Mouse (Mus musculus): Measurements from ENCODE around the gene Pld3.

Gene Pld3

DNA sequence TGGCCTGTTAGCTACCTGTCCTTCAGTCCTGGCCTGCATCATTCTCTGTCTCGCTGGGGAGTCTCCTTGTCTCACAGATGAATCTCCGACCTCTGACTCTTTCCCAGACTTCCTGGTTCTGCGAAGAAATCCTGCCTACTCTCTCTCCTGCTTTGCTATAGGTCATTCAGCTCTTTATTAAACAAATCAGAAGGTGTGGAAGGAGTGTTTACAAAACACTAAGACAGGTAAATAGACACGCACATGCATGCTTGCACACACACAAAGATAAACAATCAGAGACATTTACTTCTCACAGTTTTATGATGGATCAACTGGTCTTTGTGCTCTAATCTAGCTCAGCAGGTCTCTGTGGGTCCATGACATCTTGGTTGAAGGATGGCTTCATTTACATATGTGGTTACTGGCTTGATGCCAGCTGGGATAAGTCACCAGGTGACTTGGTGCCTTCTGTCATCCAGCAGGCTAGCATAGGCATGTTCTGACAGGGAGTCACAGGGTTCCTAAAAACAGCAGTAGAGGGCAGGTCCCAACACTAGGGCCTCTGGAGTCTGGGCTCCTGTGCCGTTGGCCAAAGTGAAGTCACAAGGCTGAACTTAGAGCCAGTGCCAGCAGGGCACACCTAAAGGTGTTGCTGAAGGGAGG is 16.7 kb upstream of the Pld3 start:
- DNase-seq (ENCODE audit: extremely low read depth, low read depth, low spot score), result peak; percentile 93

DNA sequence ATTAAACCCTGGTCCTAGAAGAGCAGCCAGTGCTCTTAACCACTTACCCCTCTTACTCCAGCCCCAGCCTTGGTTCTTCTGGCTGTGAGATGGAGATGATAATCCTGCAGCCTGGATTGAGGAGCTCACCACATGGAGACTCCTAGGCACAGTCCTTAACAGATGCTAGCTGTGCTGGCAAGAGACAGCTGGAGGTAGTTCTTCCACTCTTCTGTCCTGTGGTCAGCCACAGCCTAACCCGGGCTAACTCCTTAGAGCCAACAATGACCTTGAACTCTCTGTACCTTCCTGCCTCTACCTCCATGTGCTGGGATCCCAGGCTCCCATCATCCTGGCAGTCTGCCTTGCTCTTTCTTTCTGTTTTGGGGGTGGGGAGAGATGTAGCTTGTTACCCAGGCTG is 8.0 kb upstream of the Pld3 start:
- no peak for DNase-seq (ENCODE audit: extremely low read depth, low read depth, low spot score)

DNA sequence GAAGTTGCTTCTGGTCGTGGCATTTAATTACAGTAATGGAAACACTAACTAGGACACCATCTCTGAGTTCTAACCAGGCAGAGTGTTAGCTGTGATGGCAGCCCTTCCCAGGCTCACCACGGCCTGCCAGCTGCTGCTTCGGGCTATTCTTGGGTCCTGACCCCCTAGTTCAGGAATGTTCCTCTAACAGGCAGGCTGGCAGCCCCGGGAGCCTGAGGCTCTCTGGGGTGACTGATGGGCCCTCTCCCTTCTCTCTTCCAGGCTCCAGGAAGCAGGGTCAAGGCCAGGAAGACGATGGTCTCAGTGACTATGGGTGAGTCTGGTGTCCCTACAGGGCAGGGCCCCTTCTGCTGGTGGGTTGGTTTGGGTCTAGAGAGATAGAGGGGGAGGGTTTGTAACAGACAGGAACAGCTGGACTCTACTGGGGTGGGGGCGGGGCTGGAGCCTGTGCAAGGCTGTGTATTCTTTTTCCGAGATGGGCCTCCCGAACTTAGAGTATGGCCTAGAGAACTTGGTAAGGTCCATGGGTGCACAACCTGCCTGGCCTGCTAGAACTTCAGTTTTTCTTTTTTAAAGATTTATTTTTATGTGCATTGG is 7.4 kb upstream of the Pld3 start:
- DNase-seq (ENCODE audit: extremely low read depth, low read depth, low spot score), result no peak

DNA sequence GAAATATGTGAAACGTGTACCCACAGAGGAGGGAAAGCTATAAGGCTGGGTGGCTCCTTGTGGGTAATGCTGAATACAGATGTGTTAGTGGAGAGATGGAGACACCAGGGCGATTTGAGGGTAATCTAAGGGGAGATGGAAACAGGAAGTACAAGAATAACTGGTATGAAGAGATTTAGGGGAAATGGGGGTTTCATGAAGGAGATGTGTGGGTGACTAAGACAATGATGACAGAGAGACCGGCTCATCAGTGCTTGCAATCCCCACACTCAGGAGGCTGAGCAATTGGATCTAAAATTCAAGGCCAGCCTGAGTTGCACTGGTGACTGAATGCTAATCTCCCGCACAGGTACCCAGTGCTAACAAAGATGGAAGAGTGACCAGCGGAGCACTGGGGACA is 948 bp downstream of the Pld3 start:
- no peak for DNase-seq (ENCODE audit: extremely low read depth, low read depth, low spot score)

DNA sequence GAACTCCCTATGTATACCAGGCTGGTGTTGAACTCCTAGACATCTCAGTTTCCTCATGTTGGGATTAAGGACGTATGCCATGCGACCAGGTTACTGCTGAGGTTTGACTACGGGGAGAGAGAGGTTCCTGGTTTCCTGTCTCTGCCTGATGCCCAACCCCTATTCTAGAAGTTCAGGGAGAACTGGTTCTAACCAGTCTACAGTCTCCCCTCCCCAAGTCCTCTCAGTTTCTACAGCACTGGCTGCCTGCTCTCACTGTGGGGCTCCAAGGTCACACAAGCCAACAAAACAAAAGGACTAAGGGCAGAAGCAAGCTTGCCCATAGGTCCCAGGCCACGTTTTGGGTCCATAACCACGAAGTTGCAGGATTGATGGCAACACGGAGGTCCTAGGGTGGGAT is 3.4 kb downstream of the Pld3 start:
- DNase-seq (ENCODE audit: extremely low read depth, low read depth, low spot score), result no peak

DNA sequence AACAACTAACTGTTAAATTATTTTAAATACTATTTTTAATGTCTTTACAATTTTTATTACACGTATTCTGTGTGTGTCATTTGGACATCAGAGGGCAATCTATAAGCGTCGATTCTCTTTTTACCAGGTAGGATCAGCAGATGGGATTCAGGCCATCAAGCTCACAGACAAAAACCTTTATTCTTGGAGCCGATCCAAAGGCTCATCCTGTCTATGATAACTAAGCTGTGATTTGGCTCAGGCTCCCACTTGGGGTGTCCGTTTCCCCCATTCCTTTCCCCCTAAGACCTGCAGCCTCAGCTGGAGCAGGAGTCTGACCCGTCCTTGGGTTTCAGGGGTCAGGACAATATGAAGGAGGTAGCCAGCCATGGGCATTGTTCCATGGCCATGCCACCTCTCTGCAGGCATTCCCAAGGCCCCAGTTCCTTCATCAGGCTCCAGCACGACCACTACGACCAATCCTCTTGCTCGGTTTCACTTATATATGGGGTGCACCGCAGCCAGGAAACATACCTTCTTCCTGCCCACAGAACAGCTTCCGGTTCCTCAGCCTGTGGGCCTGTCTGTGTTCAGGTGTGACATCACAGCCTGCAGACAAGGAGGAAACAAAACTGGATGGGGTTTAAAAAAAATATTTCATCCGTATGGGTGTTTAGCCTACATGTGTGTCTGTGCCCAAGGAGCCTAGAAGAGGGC is 8.2 kb downstream of the Pld3 start:
- DNase-seq (ENCODE audit: extremely low read depth, low read depth, low spot score), result no peak

DNA sequence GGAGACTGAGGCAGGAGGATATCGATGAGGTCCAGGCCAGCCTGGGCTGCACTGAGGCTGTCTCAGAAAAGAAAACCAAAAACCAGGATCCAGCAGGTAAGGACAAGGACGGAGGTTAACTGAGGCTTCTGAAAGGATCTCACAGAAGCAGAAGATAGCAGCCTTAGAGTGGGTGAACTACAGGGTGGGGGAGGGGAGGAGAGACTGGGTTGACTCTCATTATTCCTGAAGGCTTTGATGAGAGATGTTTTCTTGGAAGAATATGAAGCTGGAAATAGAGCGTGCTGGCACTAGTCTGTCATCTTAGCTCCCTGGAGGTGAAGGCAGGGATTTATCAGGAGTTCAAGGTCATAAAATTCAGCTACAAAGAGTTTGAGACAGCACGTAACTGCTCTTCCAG is 9.2 kb downstream of the Pld3 start:
- DNase-seq (ENCODE audit: extremely low read depth, low read depth, low spot score), result no peak

DNA sequence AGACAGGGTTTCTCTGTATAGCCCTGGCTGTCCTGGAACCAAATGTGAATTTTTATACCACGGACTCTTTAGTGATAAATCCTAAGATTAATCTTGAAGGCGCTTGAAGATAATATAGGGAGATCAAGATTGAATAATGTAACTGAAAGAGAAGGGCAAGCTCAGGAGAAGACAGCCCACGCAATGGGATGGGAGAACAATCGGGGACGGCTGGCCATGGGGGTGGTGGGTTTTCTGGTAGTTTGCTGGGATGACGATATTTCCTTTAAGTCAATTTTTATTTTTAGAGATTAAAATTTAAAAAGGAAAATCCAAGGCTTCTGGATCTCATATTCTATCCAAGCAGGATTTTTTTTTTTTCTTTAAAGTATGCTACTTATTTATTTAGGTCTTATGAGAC is 10.0 kb downstream of the Pld3 start:
- DNase-seq (ENCODE audit: extremely low read depth, low read depth, low spot score), result no peak

DNA sequence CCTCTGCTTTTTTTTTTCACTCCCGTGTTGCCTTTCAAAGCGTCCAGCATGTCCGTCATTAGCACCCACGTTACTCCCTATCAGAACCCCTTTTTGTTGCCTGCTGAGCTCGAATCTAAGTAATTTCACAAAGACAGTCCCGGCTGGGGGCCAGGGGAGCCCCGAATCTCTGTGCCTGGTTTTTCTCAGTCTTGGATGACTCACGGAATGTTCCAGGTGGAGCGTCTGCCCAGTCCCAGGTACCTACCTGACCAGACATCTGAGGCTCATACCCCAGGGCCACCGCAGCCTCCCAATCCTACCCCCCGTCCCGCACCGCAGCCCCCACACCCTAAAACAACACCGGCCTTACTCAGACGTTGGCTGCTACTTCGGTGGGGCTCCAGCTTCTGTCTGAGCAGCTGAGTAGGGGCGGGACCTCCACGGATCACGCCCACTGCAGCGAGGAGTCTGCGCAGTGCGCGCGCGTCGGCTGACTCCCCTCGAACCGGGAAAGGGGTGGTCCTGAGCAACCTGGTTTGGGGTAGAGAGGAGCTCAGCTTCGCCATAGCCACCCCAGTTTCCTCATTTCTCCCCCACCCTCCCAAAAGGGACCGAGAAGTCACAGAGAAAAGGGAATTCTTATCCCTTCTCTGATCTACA is 10.5 kb downstream of the Pld3 start:
- DNase-seq (ENCODE audit: extremely low read depth, low read depth, low spot score), result no peak

DNA sequence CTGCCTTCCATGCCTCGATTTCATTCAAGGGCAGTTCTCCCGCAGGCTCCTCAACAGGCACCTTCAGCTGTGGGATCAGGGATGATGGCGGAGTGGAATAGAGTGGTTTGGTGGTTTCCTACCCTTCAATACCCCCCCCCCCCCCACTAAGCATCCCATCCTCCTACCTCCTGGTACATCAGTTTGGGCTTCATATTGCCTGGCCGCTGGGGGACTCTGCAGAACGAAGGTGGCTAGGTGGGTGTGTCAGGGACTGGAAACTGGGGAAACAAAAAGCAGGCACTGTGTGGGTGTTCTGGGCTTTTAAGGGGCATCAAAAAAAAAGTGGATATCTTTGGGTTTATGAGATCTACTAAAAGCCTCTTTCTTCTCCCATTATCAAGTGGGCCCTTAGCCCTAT is 11.1 kb downstream of the Pld3 start:
- DNase-seq (ENCODE audit: extremely low read depth, low read depth, low spot score), result no peak

DNA sequence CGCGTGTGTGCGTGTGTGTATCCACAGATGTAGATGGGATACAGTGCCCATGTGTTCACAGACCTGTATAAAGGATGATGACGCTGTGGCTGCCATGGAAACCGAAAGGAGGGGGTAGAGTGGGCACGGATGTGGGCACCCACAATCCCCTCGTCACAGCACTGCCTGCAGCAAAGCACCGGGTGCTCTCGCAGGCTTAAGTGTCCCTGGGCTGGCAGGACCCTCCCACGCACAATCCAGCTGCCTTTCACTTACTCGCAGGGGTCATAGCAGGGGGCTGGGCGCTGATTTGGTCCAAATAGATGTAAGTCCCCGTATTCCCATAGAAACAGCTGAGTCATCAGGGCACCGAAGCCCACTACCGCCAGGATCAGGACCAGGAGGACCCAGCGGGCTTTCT is 11.6 kb downstream of the Pld3 start:
- DNase-seq (ENCODE audit: extremely low read depth, low read depth, low spot score), result no peak

DNA sequence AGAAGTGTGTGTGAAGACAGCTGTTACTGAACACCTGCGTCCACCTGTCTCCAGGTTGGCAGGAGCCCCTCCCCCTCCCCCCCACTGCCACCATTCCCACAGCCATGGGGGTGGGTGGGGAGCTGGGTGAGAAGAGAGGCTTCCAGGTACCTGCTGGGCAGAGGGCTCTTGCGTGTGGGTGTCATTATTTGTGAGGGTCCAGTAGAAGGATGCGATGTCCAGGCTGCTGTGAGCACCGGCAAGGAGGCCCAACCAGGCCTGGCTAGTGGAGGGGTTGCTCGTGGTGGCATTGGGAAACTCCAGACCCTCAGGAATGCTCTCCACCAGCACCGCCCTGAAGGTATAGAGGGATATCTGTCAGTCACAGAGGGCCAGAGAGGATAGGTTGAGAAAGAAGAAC is 12.1 kb downstream of the Pld3 start:
- DNase-seq (ENCODE audit: extremely low read depth, low read depth, low spot score), result no peak

DNA sequence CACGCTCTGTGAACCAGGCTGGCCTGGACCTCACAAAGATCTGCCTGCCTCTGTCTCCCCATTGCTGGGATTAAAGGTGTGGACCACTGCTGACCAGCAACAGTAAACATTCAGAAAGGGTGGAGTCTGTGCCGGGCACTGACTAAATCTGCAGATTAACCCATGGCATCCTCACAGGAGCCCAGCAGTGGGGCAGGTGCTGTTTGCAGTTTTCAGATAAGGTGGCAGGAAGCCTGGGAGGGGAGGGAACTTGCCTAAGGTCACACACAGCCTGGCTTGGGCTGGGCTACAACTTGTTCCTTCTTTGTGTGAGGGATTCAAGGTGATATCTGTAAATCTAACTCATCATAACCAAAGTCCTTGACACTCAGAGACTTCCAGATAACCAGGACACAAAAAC is 12.5 kb downstream of the Pld3 start:
- no peak for DNase-seq (ENCODE audit: extremely low read depth, low read depth, low spot score)

DNA sequence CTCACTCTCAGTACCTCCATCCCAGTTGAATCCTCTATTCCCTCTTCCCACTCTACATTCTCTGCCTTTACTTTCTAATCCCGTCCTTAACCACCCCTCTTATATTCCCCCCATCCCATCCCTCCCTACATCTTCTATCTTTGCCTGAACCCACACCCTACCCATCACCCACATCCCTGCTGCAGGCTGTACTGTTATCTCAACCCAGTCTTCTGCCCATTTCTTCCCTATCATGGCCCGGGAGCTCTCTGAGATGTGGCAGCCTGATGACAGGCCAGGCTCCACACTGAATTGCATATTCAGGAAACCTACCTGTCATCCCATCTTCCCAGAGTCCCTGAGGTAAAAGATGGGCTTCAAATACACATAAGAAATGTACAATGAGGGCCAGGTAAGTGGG is 14.2 kb downstream of the Pld3 start:
- no peak for DNase-seq (ENCODE audit: extremely low read depth, low read depth, low spot score)

DNA sequence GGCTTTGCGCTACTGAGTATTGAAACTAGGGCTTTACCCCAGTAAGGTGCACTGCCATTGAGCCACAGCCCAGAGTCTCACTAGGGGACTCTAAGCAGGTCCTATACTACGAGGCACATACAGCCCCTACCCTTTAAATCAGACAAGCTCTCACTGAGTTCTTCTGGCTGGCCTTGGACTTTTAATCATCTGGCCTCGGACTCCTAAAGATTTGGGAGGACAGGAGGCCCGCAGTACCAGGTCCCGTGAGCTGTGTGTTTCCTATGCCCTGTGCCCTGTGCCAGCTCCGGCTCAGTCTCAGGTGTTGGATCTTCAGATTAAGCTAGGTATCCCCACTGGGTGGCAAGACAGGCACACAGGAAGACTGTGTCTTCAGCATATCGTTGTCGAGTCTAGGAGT is 15.0 kb downstream of the Pld3 start:
- no peak for DNase-seq (ENCODE audit: extremely low read depth, low read depth, low spot score)

DNA sequence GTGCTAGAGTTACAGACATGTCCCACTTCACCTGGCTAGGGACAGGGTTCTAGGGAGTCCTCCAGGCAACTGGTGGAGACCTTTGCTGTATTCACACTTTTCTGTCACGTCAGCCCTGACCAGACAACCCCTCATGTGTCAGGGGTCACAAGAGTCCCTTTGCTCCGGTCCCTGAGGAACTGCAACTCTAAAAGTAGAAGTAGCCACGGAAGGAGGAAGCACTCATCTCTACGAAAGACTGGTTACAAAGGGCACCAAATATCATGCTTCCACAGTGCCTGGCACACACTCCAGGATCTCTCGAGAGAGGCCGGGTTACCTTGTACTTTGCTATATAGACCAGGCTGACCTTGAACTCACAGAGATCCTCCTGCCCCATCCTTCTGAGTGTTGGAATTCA is 16.4 kb downstream of the Pld3 start:
- no peak for DNase-seq (ENCODE audit: extremely low read depth, low read depth, low spot score)

DNA sequence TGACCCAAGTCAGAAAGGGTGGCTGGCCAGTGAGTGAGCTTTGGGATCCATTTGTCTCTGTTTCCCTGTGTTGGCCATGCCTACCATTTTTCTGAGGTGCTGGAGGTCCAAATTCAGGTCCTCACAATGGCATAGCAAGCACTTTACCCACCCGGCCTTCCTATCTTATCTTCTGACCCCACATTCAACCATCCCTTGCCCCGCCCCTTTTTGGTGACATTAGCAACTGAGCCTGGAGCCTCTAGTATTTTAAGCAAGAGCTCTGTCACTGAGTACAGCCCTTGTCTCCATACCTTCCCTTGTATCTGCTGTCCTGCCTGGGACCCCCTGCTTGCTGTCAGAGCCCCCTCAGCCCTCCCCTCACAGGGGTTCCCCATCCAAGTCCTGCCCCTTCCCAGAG is 17.6 kb downstream of the Pld3 start:
- DNase-seq (ENCODE audit: extremely low read depth, low read depth, low spot score), result no peak

DNA sequence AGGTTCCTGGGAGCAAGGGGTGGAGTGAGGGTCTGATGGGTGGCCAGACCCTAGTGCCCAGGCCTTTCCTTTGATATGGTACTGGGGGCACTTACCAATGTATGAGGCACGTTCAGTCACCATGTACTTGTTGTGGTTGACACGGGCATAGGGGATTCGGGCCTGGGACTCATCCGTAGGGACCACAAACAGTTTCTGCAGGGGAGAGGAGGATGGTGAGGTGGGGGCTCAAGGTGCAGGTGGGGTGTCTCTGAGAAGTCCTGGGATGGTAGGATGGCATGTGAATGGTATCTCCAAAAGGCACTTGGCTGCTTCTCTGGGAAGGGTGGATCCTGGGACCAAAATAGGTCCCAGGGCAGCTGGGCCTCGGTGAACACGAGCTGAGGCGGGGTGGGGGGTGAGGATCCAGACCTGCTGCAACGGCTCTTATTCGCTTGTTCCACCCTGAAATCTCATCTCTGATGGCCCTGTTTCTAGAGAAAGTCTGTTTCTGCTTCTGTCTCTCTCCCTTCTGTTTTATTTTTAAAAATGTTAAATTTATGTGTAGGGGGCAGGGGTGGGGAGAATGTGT is 20.5 kb downstream of the Pld3 start:
- no peak for DNase-seq (ENCODE audit: extremely low read depth, low read depth, low spot score)

DNA sequence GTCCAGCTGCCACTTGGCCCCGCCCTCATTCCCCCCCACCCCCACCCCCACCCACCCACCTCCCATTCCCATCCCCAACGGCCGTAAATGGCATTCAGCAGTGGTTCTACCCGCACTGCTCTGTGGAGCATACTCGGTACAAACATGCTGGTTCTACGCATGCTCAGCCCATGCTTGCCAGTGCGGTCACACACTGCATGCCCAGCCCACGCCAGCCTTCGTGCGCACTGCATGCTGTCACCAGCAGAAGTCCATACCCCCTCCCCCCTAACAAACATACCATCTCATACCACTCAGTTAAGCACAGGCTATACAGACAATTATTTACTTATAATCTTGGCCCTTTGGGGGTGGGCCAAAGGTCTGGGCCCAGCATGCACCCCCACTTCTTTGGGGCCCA is 21.3 kb downstream of the Pld3 start:
- no peak for DNase-seq (ENCODE audit: extremely low read depth, low read depth, low spot score)

DNA sequence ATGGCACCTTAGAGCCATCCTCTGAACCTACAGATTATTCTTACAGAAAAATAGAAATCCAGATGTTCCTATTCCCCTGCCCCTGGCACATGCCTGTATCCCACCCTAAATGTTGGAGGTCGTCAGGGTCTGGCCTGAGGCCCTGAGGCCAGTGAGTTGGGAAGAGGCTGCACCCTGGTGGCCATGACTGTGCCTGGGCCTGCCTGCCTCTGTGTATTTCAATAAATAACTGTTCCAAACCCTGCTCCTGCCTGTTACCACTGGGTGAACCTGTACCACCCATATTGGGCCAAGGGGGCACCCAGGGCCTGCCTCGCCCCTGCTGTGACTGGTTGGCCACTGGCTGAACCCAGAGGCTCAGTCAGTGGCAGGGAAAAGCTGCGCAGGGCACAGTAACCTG is 22.1 kb downstream of the Pld3 start:
- no peak for DNase-seq (ENCODE audit: extremely low read depth, low read depth, low spot score)

DNA sequence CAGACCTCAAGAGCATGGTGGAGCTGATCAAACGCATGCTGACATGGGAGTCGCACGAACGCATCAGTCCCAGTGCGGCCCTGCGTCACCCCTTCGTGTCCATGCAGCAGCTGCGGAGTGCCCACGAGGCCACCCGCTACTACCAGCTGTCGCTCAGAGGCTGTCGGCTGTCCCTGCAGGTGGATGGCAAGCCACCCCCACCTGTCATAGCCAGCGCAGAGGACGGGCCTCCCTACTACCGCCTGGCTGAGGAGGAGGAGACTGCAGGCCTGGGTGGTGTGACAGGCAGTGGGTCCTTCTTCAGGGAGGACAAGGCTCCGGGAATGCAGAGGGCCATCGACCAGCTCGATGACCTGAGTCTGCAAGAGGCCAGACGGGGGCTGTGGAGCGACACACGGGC is 23.9 kb downstream of the Pld3 start:
- DNase-seq (ENCODE audit: extremely low read depth, low read depth, low spot score), result no peak

All from fat pad, adult 2 months (tissue).